Mouse (Mus musculus) testis, adult 2 months (tissue): ENCODE data around the gene Dgkd. TPM values are rescaled to one million over a fixed set of nuclear protein-coding genes. Genes with fewer than 3 reads are reported as not detected.

Experiments used
- H3K27ac ChIP-seq: fragments of 200-500 bp; 2 replicates; pipeline ENCODE4 v1.5.1; 2012; ENCODE audit warnings: low read depth, low read length; ENCODE audit not compliant: control insufficient read depth, insufficient read depth
- H3K27me3 ChIP-seq: fragments of 200-500 bp; 2 replicates; pipeline ENCODE4 v1.6.1; 2012; ENCODE audit warnings: mild to moderate bottlenecking, low read length, moderate library complexity; ENCODE audit not compliant: control insufficient read depth, insufficient read depth
- H3K36me3 ChIP-seq: fragments of 200-500 bp; 2 replicates; pipeline ENCODE4 v1.6.1; 2012; ENCODE audit warnings: mild to moderate bottlenecking, low read length; ENCODE audit not compliant: control insufficient read depth, insufficient read depth
- H3K4me1 ChIP-seq: fragments of 200-500 bp; 2 replicates; pipeline ENCODE4 v1.6.1; 2012; ENCODE audit warnings: low read length; ENCODE audit not compliant: control insufficient read depth, insufficient read depth
- H3K4me3 ChIP-seq: fragments of 200-500 bp; 2 replicates; pipeline ENCODE4 v1.5.1; 2012; ENCODE audit warnings: low read depth, mild to moderate bottlenecking, low read length, moderate library complexity, mixed read lengths; ENCODE audit not compliant: control insufficient read depth
- CTCF ChIP-seq: fragments of 200-500 bp; IDR thresholded peaks from 2 replicates; pipeline ENCODE4 v1.5.1; 2012; ENCODE audit warnings: low read depth, mild to moderate bottlenecking, inconsistent platforms, low read length, moderate library complexity; ENCODE audit not compliant: control insufficient read depth, insufficient read depth, insufficient replicate concordance
- POLR2A ChIP-seq: fragments of 200-500 bp; IDR thresholded peaks from 2 replicates; pipeline ENCODE4 v1.6.1; 2012; ENCODE audit warnings: low read depth, mild to moderate bottlenecking, inconsistent platforms, low read length, moderate library complexity; ENCODE audit not compliant: control insufficient read depth
- polyA plus RNA-seq: library from polyadenylated mRNA; depleted of rRNA; stranded (reverse); fragments of >200 nt; gene quantifications from 2 replicates; pipeline ENCODE4 v1.2.3, GENCODE M21; 2012

Gene Dgkd
- polyA plus RNA-seq, 1 experiment = 69.6 TPM

GRCm38 (mm10) chr1:87920056-87920614 is 67.0 kb downstream of the Dgkd start:
- no peak overlapping the region for H3K4me3 ChIP-seq
- TF ChIP-seq POLR2A (no peak), CTCF (no peak)
- no peaks in the 10 kb centered on the region for H3K4me1 ChIP-seq
- no peak overlapping the region for H3K27ac ChIP-seq
- H3K27me3 ChIP-seq = no peaks in the 10 kb centered on the region
- H3K36me3 ChIP-seq = peaks cover 10% of the 10 kb centered on the region

- H3K27ac ChIP-seq = no peak overlapping the region
- H3K4me3 ChIP-seq = no peak overlapping the region
- TF ChIP-seq CTCF (no peak), POLR2A (no peak)
- peaks cover 11% of the 10 kb centered on the region for H3K36me3 ChIP-seq
- no peaks in the 10 kb centered on the region for H3K27me3 ChIP-seq
- H3K4me1 ChIP-seq = no peaks in the 10 kb centered on the region
These were observed 69.6 kb downstream of the Dgkd start for GRCm38 (mm10) chr1:87922666-87923065.

- H3K4me3 ChIP-seq = no peak overlapping the region
- H3K4me1 ChIP-seq = no peaks in the 10 kb centered on the region
- TF ChIP-seq POLR2A (no peak), CTCF (no peak)
- H3K27ac ChIP-seq = no peak overlapping the region
- H3K27me3 ChIP-seq = no peaks in the 10 kb centered on the region
- peaks cover 7% of the 10 kb centered on the region for H3K36me3 ChIP-seq
These were observed 71.8 kb downstream of the Dgkd start for GRCm38 (mm10) chr1:87924888-87925287.

- H3K36me3 ChIP-seq = peaks cover 4% of the 10 kb centered on the region
- H3K27ac ChIP-seq = no peak overlapping the region
- no peaks in the 10 kb centered on the region for H3K4me1 ChIP-seq
- H3K27me3 ChIP-seq = no peaks in the 10 kb centered on the region
- no peak overlapping the region for H3K4me3 ChIP-seq
- no peak for TF ChIP-seq CTCF
- TF ChIP-seq POLR2A = no peak
These were observed 76.6 kb downstream of the Dgkd start for GRCm38 (mm10) chr1:87929730-87930129.

GRCm38 (mm10) chr1:87933051-87933450 is 80.0 kb downstream of the Dgkd start:
- Histone ChIP-seq H3K4me3 (no peak overlapping the region), H3K36me3 (peaks cover 3% of the 10 kb centered on the region), H3K4me1 (no peaks in the 10 kb centered on the region), H3K27ac (no peak overlapping the region), H3K27me3 (no peaks in the 10 kb centered on the region)
- TF ChIP-seq POLR2A (no peak), CTCF (no peak)

- H3K27ac ChIP-seq = no peak overlapping the region
- TF ChIP-seq POLR2A (no peak), CTCF (no peak)
- H3K36me3 ChIP-seq = peaks cover 3% of the 10 kb centered on the region
- no peaks in the 10 kb centered on the region for H3K27me3 ChIP-seq
- H3K4me3 ChIP-seq = no peak overlapping the region
- H3K4me1 ChIP-seq = no peaks in the 10 kb centered on the region
These were observed 82.0 kb downstream of the Dgkd start for GRCm38 (mm10) chr1:87935095-87935494.

GRCm38 (mm10) chr1:87935546-87935945 is 82.5 kb downstream of the Dgkd start:
- Histone ChIP-seq H3K4me1 (no peaks in the 10 kb centered on the region), H3K36me3 (peaks cover 3% of the 10 kb centered on the region), H3K27ac (no peak overlapping the region), H3K27me3 (no peaks in the 10 kb centered on the region), H3K4me3 (no peak overlapping the region)
- TF ChIP-seq POLR2A = no peak
- TF ChIP-seq CTCF = no peak

GRCm38 (mm10) chr1:87936075-87936474 is 83.0 kb downstream of the Dgkd start:
- Histone ChIP-seq H3K4me1 (no peaks in the 10 kb centered on the region), H3K4me3 (no peak overlapping the region), H3K27me3 (no peaks in the 10 kb centered on the region), H3K27ac (no peak overlapping the region), H3K36me3 (peaks cover 3% of the 10 kb centered on the region)
- TF ChIP-seq CTCF (no peak), POLR2A (no peak)
